Mouse (Mus musculus) inflammation-experienced regulatory T-cells, adult 6 months (primary cell): Measurements from ENCODE around the gene Syvn1. TPM values are rescaled to one million over a fixed set of nuclear protein-coding genes. Genes with fewer than 3 reads are reported as not detected.
A peak's percentile ranks its signal among the peaks of the same experiment; 100 is the strongest.

Source experiments
- ATAC-seq: one replicate; pipeline ENCODE4 v1.8.0; 2017
- polyA plus RNA-seq, 3 experiments: library from polyadenylated mRNA; unstranded; fragments of 100-300 nt; shearing (Covaris generic); gene quantifications; one replicate each; pipeline ENCODE4 v1.2.1; 2017

Syvn1 gene
- 10 to 100 TPM; 12.6 to 16.5 (median 16.2) TPM for polyA plus RNA-seq

DNA sequence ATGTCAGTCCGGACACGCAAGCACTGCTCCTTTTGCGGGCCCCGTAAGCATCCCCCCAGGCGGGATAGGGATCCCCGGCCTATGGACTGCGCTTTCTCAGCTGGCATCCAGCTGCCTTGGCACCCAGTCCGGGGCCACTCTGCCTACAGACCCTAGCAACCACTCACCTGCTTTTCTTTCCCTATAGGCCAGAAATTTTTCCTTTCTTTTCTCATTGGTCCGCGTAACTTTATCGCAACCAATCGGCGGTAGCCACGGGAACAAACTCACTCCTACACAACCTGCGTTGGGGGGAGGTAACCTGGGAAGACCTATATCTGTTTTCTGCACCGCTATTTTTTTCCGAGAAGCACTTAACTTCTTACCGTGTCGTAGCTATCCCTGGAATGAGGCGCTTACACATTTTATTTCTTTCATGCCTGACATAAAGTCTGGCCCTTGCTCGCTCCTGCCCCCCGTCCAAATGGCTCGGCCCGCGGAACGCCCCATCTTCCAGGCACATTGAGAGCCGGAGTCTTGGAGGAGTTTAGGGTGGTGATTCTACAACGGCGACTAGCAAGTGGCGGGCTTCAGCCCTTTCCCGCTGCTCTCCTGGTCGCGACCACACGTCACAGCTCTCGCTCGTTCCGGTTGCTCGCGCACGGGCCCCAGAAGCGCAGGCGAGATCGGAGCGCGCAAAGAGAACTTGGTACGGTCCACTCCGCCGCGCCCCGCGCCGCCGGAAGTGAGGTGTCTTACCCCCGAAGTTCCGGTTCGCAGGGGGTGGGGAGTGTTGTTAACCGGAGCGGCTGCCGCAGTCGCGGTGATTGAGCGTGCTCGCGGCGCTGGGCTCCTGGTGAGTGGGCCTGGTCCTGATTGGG lies at the start of gene Syvn1:
Gene Syvn1, plus strand, starts transcription at position 283 of the 860 bp plus-strand sequence.
- ATAC-seq: peak; percentile 90

DNA sequence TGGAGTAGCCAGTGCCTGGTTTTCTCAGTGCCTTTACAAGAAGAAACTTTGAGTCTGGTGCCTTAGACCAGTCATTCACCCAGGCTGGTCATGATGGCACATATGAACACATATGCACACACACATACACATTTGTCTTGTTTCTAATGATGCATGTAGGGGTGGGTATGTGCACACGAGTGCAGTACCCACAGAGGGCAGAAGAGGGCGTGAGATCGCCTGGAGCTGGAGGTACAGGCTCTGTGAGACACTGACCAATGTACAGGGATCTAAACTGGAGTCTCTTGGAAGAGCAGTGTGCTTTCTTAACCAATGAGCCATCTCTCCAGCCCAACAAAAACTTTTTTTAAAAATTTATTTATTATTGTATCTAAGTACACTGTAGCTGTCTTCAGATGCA lies 48.2 kb upstream of the Syvn1 start:
- no peak for ATAC-seq

DNA sequence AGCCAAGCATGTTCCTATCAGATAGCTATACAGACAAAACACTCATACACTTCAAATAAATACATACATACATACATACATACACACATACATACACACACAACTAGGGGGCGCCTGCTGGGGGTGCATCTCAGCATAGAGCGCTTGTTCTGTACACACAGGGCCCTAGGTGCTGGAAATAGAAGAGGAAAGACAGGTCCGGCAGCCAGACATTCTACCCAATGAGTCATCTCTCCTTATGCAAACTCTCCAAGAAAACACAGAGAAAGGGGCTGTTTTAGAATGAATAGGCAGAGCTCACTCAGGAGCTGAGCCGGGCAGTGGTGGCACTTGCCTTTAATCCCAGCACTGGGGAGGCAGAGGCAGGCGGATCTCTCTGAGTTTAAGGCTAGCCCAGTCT lies 46.4 kb upstream of the Syvn1 start:
- ATAC-seq: no peak

DNA sequence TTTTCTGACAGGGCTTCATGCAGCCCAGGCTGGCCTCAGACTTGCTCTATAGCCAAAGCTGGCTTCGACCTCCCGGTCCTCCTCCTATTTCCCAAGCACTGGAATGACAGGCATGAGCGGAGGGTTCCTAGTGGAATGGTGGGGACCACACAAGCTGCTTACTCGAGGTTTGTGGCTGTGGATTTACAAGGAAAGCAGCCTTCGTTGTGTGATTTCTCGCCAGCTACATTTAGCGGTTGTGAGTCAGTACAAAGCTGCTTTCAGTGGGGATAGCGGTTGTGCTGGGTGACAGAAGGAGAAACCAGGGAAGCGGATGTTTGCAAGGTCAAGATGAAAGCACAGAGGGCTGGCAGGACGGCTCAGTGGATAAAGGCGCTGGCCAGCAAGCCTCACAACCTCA lies 40.8 kb upstream of the Syvn1 start:
- no peak for ATAC-seq

- ATAC-seq: no peak
Measured at GRCm38 (mm10) chr19:6007013-6007412, 39.4 kb upstream of the Syvn1 start.

DNA sequence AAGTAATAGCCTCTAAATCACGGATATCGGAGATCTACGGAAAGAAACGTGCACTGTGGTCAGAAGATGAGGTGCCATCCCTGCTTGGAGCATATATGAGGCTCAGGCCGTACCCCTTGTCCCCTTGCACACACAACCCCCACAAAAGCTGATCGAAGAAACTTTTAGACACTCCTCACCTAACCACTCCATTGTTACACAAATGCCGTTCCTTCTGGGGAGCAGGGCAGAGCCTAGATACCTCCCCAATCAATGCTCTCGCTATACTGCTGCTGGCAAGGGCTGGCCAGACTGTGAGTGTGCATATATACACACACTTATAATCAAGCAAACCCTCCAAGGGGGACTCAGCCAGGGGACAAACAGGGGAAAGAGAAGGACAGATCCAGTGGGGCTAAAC lies 37.2 kb upstream of the Syvn1 start:
- ATAC-seq: no peak

DNA sequence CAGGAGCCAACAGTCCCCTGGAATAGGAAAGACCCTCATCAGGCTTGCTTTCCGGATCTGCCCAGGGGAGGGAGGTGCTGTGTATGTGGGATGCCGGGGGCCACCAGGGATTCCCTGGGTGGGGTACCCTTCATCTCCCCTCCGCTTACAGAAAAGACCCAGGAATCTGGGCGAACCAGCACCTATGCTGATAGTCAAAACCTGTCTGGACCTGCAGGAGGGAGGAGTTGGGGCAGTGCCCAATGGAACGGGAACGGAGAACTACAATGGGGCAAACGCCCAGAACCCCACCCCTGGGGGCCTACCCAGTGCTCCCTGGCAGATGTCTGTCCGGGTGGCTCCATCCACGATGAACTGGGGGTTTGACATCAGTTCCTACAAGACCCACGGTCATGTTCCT lies 32.7 kb upstream of the Syvn1 start:
- ATAC-seq: no peak

DNA sequence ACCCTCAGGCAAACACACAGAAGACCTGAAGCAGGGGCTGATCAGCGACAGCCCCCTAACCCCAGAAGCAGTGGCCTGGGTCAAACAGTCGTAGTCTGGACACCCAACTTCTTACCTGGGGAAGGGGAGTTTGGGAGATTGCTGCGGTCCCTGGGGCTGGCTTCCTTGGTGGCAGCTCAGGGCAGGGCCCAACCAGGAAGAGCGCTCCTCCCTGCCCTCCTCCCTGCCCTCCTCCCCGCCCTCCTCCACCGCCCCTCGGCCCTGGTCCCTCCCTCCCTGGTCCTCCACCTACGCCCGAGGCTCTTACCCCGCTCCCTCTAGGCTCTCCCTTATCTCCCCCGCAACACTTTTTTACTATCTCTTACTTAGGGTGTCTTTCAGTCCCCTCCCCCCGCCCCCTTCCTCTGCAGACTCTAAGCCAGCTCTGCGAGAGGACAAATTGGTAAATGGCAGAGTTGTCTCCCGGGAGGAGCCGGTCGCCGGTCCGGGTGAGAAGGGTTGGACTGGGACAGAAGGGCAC lies 31.3 kb upstream of the Syvn1 start:
- peak; percentile 66 for ATAC-seq

DNA sequence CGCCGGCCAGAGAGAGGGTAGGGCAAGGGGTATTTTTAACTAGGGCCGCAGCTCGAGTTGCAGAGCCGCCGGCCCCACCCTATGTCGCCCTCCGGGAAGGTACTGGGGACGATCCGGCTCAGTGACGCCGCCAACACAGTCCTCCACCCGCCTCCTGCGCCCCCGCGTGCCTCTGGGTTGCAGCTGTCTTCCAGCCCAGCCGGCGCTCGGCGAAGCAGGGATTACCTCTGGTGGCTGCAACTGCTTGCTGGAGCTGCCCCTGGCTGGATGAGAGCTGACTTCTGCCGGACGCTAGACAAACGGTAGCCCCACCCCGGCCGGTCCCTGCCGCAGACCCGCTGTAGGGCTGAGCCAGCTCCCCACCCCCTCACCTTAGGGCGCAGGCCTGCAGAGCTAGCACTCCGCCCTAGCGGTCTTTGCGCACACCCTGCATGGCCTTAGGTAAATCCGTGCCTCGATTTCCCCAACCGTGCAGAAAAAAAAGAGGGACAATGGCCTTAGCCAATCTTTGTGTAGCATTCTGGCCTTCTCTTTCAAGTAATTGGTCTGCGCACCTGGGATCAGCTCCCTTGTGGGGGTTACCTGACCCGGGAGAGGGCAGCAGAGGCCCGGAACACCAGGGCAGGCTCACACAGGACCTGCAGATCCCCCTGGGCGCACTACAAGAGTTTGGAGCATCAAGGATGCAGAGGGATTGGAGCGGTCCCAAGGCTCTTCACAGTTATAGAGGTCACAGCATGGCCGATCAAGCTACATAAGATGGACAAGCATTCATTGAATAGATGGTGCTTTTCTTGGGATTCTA lies 30.7 kb upstream of the Syvn1 start, which contains the start of gene Capn1:
Gene Capn1, minus strand, starts transcription at position 387 of the 805 bp plus-strand sequence.
- ATAC-seq: peak; percentile 76

DNA sequence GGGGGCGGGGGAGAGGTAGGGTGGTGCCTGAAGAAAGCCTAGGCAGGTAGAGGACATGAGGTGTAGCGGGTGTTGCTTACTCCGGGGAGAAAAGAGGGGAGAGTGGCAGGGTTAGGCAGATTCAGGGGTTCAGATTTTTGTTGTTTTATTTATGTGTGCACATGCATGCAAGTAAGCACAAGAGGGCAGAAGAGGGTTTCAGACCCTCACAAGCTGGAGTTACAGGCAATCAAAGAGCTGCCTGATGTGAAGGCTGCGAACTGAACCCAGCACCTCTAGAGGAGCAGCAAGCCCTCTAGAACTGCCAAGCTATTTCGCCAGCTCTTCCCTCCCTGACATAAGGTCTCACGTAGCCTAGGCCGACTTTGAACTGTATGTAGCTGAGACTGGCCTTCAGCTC lies 29.8 kb upstream of the Syvn1 start:
- ATAC-seq: no peak

GRCm38 (mm10) chr19:6018142-6019089 lies 28.0 kb upstream of the Syvn1 start:
- peak; percentile 57 for ATAC-seq

DNA sequence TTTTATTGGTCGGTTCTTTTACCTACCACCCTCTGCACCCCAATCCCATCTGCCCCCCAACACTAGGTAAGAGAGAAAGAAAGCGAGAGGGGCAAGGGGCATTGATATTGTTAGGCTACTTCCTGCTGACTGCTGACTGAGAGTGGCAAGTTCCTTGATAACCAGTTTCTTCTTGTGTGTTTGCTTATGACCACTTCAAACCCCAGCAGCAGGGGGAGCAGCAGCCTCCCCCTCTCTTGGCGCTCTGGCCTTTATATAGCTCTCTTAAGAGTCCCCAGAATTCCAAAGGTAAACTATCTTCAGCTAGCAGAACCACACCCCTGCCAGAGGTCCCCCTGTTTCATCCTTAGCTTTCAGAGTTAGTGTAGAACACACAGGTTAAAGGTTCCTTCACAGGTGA lies 26.1 kb upstream of the Syvn1 start:
- no peak for ATAC-seq

DNA sequence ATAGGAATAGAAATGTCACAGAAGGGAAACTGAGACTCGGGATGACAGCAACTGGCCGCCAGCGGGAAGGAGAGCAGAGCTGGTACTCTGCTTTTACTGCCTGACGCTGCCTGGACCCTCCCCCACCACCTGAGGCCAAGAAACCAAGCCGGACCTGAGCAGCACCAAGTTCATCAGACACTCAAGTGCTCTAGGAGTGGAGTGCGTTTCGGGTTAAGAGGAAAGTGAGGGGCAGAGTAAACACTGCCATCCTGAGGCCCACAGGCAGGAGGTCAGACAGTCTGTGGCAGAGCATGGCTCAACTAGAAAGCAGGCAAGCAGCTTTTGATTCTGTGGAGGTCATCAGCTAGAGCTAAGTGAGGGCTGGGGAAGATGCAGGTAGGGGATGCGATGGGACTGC lies 23.3 kb upstream of the Syvn1 start:
- ATAC-seq: no peak

DNA sequence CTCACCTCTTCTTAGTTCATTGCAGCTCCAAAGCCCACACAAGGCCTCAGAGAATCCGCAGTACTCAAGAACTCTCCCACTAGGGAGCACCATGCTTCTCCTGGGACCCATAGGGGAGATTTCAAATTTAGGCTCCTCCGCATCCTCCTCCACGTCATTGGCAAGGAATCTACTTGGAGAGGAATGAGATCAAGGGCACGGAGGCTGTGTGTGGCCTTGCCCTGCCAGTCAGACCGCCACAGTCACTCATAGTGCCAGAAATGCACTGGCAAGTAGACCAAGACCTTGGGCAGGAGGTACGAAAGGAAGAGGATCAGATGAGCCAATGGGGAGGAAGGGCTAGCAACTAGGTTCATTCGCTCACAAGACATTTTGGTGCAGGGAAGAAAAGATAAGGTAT lies 22.4 kb upstream of the Syvn1 start:
- no peak for ATAC-seq

- ATAC-seq: no peak
Measured at GRCm38 (mm10) chr19:6028991-6029390, 17.4 kb upstream of the Syvn1 start.

DNA sequence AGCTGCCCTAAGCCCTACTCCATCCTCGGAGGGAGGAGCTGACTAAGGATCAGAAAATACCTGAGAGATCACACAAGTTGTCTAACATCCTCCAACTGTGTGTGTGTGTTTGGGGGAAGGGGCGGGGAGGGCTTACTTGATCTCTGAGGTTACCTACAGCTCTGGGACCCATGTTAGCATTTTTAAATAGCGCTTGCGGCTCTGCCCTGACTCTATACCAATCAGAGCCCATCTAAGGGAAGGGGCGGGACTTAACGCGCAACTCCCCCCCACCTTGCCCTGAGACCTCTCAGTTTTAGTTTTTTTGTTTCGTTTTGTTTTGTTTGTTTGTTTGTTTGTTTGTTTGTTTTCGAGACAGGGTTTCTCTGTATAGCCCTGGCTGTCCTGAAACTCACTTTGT lies 16.9 kb upstream of the Syvn1 start:
- ATAC-seq: no peak

DNA sequence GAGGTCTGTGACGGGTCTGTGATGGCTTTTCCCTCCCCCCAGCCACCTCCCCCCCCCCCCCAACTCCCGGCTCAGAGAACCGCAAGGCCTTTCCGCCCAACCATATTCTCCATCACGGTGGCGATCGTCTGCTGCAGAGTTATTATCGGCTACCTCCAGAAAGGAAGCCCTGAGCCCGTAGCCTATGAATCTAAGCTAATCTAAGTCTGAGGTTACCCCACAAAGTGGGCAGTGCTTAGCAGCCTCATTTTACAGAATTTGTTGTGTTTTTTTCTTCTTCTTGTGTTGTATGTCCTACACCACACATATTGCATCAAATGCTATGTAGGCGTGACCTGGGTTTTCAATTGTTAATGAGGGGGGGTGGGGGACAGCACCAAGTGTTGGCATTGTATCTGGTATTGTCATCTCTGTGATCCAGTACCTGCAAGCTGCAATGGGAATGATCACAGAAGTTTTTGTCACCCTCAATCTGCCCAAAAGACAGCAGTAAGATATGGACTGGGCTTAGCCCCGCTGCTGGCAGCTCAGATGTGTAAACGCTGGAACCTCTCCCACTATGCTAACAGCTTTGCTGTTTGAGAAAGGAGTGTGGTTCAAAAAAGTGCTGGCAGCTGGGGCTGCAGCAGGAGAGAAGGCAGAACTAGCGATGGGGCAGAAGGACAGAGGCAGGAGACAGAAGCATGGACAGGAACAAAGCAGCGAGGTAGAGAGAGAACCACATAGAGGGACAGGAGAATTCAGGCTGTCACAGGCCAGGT lies 15.7 kb upstream of the Syvn1 start:
- ATAC-seq: no peak

DNA sequence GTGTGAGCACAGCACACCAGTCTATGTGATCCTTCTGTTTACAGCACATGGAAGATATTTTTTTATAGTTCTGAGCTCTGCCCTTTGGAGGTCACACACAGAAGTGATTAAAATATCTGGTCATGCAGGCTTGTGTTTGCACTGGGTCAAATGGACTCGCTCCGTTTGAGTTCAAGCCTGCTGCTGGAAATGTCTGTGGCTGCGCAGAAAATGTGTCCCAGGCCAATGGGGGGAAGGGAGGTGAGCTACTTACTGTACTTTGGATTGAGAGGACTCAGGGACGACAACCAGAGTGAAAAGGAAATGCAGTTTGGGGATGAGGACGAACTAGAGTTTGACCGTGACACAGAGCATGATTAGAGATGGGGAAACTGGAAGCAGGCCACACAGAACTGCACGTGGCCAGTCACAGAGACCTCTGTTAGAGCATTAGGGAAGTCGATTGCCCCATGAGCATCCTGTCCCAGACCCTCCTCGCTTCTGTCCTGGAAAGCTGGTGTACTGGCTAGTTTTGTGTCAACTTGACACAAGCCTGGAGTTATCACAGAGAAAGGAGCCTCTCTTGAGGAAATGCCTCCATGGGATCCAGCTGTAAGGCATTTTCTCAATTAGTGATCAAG lies 10.3 kb upstream of the Syvn1 start:
- no peak for ATAC-seq

GRCm38 (mm10) chr19:6037695-6038094 lies 8.7 kb upstream of the Syvn1 start:
- no peak for ATAC-seq

DNA sequence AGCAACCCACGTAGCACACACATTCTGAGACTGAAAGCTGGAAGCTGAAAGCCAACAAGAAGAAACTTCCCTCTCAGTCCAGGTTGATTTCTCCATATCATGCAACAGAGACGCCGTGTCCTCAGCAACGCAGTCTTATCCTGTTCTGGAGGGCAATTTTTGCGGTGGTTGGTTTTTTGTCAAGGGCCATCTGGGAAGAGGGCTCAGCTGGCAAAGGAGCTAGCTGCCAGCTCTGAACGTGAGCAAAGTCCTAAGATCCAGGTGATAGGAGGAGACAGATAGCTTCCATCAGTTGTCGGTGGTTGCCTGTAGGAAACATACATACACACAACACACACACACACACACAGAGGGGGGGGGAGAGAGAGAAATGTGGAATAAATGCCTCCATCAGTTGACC lies 8.1 kb upstream of the Syvn1 start:
- no peak for ATAC-seq

DNA sequence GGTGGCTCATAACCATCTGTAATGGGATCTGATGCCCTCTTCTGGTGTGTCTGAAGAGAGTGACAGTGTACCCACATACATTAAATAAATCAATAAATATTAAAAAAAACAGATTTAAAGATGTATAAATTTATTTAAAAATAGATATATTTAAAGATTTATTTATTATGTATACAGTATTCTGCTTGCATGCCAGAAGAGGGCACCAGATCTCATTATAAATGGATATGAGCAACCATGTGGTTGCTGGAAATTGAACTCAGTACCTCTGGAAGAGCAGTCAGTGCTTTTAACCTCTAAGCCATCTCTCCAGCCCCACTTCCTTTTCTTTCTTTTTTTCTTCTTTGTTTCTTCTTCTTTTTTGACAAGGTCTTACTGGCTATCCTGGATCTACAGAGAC lies 6.4 kb upstream of the Syvn1 start:
- ATAC-seq: no peak
